Mouse (Mus musculus) myocyte (in vitro differentiated cells): ENCODE measurements around the gene Rrp36.

Source experiments
- E2F4 ChIP-seq: IDR thresholded peaks from one replicate; pipeline ENCODE4 v1.6.1; 2011; ENCODE audit warnings: mild to moderate bottlenecking, control low read depth, moderate library complexity; ENCODE audit not compliant: insufficient read depth
- MAX ChIP-seq: IDR thresholded peaks from one replicate; pipeline ENCODE4 v1.6.1; 2011; ENCODE audit warnings: low read depth, mild to moderate bottlenecking, control low read depth
- MYOD1 ChIP-seq, 3 experiments: IDR thresholded peaks; one replicate each; pipeline ENCODE4 v1.6.1; 2011; ENCODE audit warnings: control low read depth in 2 of 3, low read depth in 2 of 3, mild to moderate bottlenecking in 2 of 3, moderate library complexity in 1 of 3; ENCODE audit not compliant: insufficient read length in 2 of 3, control insufficient read depth in 1 of 3
- POLR2A ChIP-seq: IDR thresholded peaks from one replicate; pipeline ENCODE4 v1.6.1; 2011; ENCODE audit warnings: low read depth, mild to moderate bottlenecking, control low read depth, moderate library complexity; ENCODE audit not compliant: insufficient read length
- POLR2AphosphoS2 ChIP-seq: IDR thresholded peaks from one replicate; pipeline ENCODE4 v1.6.1; 2011; ENCODE audit warnings: low read depth, control low read depth; ENCODE audit not compliant: insufficient read length
- REST ChIP-seq: IDR thresholded peaks from one replicate; pipeline ENCODE4 v1.6.1; 2011; ENCODE audit warnings: mild to moderate bottlenecking, control low read depth, moderate library complexity; ENCODE audit not compliant: insufficient read depth, insufficient read length

GRCm38 (mm10) chr17:46713849-46714248 lies 39.7 kb upstream of the Rrp36 start:
- no peak for TF ChIP-seq POLR2A
- TF ChIP-seq MYOD1 (IDR thresholded peaks at IDR 0.05; ENCODE audit: control insufficient read depth in 1 of 3, insufficient read length in 2 of 3, low read depth in 2 of 3), result no peak
- TF ChIP-seq MAX, result no peak
- TF ChIP-seq POLR2AphosphoS2, result no peak
- no peak for TF ChIP-seq E2F4
- TF ChIP-seq REST, result no peak
